Mouse (Mus musculus): ENCODE measurements around the gene Scrn1.

Gene Scrn1

GRCm38 (mm10) chr6:54531048-54531481 lies 35.2 kb downstream of the Scrn1 start:
- peak; percentile 54 to 62 for DNase-seq (ENCODE audit: low spot score in 2 of 2)

- DNase-seq (ENCODE audit: low spot score in 2 of 2), result no peak
These were observed 36.1 kb downstream of the Scrn1 start for GRCm38 (mm10) chr6:54530182-54530581.

DNA sequence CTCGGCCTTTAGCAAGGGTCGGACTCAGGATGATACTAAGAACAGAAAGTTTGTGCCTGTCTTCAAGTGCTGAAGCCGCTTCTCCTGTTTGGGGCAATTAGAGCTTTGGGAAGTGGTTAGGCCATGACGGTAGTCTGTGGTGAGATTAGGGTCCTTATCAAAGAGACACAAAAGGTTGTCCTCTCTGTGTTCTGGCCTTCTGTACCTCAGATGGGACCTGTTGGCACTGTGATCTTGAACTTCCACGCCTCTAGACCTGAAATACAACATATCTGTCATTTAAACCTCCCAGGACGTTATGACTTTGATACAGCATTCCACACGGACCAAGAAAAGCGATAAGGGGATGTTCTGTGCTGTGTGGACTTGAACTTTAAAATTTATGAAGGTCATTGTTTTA lies 37.6 kb downstream of the Scrn1 start:
- DNase-seq (ENCODE audit: low spot score in 2 of 2), result no peak

GRCm38 (mm10) chr6:54518758-54519157 lies 47.5 kb downstream of the Scrn1 start:
- peak in 1 of 2 experiments; percentile 39 for DNase-seq (ENCODE audit: low spot score in 2 of 2)

GRCm38 (mm10) chr6:54516512-54517134 lies 49.7 kb downstream of the Scrn1 start:
- no peak for DNase-seq (ENCODE audit: low spot score in 2 of 2)

GRCm38 (mm10) chr6:54512256-54512655 lies 54.0 kb downstream of the Scrn1 start:
- no peak for DNase-seq (ENCODE audit: low spot score in 2 of 2)

- DNase-seq (ENCODE audit: low spot score in 2 of 2), result no peak
These were observed 57.0 kb downstream of the Scrn1 start for GRCm38 (mm10) chr6:54509264-54509663.

DNA sequence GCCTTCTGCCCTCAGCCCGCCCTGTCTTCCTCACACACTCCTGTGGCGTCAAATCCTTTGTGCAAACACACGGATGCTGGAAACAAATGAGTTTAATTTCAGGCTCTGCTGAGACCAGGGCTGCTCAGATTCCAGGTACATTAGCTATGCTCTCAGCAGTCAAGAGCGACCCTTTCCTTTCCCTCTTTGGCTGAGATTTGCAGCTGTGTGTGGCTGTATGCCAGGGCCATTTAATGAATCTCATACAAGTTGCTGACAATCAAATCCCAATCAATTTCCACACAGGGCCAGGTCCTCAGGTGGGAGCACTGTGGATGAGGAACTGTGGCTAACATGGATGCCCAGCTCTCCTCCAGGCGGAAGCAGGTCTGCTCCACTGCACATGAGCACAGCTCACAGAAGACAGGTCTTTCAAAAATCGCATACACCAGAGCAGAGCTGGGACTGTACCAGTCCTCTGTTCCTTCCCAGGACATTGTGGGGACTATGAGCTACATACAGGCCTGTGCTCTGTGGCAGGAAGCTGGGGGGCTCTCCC lies 58.0 kb downstream of the Scrn1 start:
- DNase-seq (ENCODE audit: low spot score in 2 of 2), result no peak

DNA sequence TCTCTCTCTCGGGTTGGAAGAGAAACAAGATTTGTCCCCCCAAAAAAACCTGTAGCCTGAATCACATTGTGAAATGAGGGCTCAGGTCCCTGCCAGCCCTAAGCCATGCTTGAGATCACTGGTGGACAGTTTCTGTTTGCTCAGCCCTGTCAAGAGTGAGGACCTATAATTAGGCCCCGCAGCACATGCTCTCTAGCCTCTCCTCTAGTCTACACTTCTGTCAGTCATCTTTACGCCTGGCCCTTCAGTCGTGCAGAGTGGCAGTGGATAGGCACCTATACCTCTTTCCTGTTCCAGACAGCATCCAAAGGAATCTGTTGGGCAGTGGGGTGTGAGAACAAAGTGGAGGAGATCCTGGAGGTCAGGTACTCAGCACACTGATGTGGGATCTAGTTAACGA lies 58.5 kb downstream of the Scrn1 start:
- no peak for DNase-seq (ENCODE audit: low spot score in 2 of 2)

DNA sequence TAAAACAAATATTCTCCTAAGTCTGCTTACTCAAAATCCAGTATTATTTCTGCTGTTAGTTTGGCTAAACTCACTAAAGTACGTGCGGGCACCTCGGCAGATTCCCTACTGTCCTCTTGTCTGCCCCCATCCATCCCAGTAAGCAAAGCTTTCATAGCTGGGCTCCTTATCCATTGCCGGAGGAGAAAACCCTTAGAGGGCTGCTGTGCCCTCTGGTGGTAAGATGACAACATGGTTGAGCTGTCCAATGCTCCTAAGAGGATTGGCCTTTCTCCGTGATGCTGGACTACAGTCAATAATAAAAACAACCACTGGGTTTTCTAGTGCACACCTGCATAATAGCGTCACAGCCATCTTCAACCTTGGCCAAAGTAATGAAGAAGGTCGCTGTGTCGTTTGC lies 59.3 kb downstream of the Scrn1 start:
- DNase-seq (ENCODE audit: low spot score in 2 of 2), result peak in 1 of 2 experiments; percentile 61

- no peak for DNase-seq (ENCODE audit: low spot score in 2 of 2)
These were observed 60.0 kb downstream of the Scrn1 start for GRCm38 (mm10) chr6:54506318-54506717.

DNA sequence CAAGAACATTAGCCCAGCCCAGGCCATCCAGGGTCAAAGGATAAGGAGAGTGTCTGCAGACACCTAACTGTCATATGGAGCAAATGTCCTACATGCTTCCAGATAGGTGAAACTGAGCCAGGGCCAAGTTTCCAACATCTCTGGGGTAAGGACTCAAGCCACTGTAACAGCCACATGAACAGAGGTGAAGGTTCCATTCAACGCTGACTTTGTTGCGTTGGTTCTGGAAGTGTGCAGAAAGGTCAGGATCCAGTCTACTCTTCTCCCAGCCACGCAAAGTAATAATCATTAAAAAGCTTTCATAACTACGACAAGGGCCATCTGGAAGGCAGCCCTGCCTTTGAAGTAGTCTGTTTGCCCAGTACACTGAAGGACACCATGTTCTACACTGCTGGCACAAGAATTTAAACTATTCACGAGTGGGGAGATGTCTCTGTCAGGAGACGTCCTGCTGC lies 63.6 kb downstream of the Scrn1 start:
- DNase-seq (ENCODE audit: low spot score in 2 of 2), result no peak

- DNase-seq (ENCODE audit: low spot score in 2 of 2), result no peak
These were observed 70.1 kb downstream of the Scrn1 start for GRCm38 (mm10) chr6:54496214-54496613.

DNA sequence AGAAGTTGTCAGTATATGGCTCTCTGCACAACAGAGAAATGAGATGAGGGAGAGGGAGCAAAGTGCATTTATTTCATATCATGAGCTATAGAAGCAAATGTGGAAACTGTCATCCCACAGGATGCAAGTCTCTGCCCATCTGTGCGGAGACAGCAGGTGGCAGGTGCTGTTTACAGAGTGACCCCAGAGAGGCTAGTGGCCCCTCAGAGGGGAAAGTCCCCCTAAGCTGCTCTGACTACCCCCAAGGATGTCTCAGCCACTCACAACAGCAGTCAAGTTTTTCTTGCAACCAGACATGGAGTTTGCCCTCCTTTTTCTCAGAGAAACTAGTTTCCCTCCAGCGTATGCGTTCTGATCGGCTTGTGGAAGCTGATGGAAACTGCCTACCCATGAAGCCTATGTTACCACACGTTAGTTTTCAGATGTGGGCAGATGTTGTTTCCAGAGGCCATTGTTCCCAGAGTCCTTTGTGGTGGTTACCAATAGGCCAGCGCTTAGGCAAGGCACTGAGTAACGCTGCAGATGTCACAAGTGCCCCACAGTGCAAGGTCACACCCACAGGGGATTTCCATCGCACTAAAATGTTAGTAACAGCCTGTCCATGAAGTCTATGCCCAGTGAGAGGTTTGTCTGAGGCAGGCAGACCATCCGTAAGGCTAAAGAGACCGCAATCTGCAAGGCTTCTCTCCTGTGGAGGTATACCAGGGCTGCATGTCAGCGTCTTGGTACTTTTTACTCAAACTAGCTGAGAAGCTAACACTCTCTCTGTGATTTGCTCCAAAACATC lies 71.5 kb downstream of the Scrn1 start:
- no peak for DNase-seq (ENCODE audit: low spot score in 2 of 2)

DNA sequence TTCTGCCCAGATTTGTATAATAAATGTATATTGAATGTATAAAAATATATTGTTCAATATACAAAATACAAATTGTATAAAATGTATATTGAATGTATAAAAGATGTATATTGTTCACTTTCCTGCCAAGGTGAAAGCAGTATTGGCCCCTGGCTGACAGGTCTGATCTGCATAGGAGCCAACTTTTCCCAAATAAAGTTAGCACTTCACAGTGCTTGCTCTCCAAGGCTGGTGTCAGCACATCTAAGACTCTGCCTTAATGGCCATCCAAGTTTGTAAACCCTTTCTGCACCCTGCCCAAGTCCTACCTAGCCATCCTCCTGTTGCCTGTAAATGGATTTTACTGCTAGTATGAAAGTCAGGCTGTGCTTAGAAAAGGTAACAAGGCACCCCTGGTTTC lies 72.2 kb downstream of the Scrn1 start:
- DNase-seq (ENCODE audit: low spot score in 2 of 2), result no peak

- DNase-seq (ENCODE audit: low spot score in 2 of 2), result no peak
These were observed 75.2 kb downstream of the Scrn1 start for GRCm38 (mm10) chr6:54491074-54491473.

- DNase-seq (ENCODE audit: low spot score in 2 of 2), result no peak
These were observed 80.2 kb downstream of the Scrn1 start for GRCm38 (mm10) chr6:54485973-54486569.

DNA sequence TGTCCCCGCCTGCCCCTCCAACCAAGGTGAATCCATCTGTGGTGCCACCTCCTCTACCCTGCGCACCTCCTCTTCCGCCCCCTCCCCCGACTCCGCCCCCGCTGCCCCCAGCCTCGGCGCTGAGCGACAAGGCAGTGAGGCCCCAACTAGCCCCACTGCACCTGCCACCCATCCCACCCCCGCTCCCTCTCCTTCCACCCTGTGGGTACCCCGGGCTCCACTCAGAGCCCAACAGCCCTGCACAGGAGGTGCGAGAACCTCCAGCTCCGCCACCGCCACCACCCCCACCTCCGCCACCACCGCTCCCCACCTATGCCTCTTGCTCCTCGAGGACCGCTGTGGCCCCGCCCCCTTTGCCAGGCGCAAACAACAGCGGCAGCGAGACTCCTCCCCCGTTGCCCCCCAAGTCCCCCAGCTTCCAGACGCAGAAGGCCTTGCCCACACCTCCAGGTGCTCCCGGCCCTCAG lies 80.8 kb downstream of the Scrn1 start:
- no peak for DNase-seq (ENCODE audit: low spot score in 2 of 2)

GRCm38 (mm10) chr6:54485000-54485399 lies 81.3 kb downstream of the Scrn1 start:
- no peak for DNase-seq (ENCODE audit: low spot score in 2 of 2)

- no peak for DNase-seq (ENCODE audit: low spot score in 2 of 2)
These were observed 84.7 kb downstream of the Scrn1 start for GRCm38 (mm10) chr6:54481390-54482112.

DNA sequence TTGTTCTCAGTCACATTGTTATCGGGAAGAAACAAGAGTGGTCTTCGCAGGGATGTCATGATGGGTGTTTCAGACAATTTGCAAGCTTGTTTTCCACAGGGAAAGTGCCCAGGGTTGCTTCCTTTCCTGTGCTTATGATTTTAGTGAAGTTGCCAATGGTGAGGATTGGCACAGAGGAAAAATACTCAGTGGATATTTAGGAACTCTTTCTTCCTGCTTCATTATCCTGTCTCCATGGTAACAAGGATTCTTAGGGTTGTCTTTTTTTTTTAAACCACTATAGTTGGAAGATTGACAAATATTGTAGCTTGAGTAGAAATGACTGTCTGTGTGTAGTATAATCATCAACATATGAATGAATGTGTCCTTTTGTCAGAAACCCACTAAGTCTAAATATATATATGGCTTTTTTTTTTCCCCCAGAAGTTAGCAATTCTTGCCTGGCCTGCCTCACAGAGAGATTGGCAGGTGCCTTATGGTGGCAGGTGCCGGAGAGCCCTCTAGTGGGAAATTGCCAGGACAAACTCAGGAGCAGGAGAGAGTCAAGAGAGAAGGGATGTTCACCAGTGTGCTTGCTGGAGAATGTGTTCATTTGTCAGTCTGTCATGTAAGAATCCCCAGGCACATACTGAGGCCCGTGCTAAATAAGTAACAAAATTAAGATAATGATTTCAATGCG lies 87.5 kb downstream of the Scrn1 start:
- peak in 1 of 2 experiments; percentile 45 for DNase-seq (ENCODE audit: low spot score in 2 of 2)

Data from left cerebral cortex, adult 9 months (tissue).